Mouse (Mus musculus) lung, adult 10 weeks (tissue): Measurements from ENCODE around the gene Traf7. TPM values are rescaled to one million over a fixed set of nuclear protein-coding genes. Genes with fewer than 3 reads are reported as not detected.

Experiments used
- polyA plus RNA-seq: library from polyadenylated mRNA; stranded (reverse); fragments of 350-450 nt; fragmentation: Illumina TruSeq; extraction: RNeasy Lipid Tissue Mini Kit (QIAGEN cat#74804); gene quantifications from one replicate; pipeline ENCODE4 v1.2.3, GENCODE M21; 2014; ENCODE audit warnings: low read depth, low replicate concordance; ENCODE audit not compliant: insufficient read depth

Gene Traf7
- polyA plus RNA-seq = 59.5 TPM

DNA sequence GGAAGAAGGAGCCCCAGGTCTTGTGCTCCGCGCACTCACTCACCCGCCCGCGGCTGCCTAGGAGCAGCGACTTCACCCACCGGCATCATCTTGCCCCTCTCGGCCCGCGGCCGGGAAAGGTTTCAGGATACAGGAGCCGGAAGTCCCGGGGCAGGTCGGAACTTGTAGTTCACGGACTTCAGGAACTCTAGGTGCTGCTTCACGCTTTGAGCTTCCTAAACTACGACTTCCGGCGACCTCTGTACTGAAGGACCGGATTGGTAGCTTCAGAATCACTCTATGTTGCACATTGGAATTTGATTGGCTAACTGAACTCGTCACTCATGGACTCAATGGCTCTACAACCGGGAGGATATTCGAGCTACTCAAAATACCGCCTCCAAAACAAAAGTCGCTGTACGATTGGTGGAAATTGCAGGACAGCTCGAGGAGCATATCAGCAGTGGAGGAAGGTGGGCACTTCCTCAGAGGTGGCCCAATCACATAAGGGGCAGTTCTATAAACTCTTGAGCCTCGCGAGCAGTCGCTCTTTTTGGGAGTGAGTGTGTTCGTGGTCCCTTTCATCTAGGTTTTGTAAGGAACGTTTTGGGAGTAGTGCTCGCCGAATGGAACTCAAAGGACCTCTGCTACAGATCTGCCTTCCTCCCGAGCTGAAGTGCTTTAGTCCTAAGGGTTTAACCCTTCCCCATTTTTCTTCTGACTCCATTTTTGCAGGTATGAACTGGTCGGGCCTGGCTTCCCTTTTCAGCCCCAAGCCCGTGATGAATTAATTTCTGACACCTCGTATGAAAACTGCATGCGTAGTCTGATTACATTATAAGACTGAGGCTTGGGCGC is at the start of gene Traf7:
Gene Traf7, minus strand, starts transcription at position 216 of the 837 bp plus-strand sequence.

GRCm38 (mm10) chr17:24549618-24550415 is 22.1 kb upstream of the Traf7 start, which contains the start of gene Pkd1:
TSS of gene Pkd1 (plus strand) at chr17:24549834.

GRCm38 (mm10) chr17:24534160-24534718 is 6.5 kb upstream of the Traf7 start, which contains the start of gene Rab26:
TSS of gene Rab26 (minus strand) at chr17:24534210.

GRCm38 (mm10) chr17:24488186-24488661 is 39.5 kb downstream of the Traf7 start, which contains the start of gene Caskin1:
TSS of gene Caskin1 (plus strand) at chr17:24488601.

GRCm38 (mm10) chr17:24478663-24479380 is 48.9 kb downstream of the Traf7 start, which contains the start of gene Mlst8:
TSS of gene Mlst8 (minus strand) at chr17:24479078.

GRCm38 (mm10) chr17:24473612-24474275 is 54.0 kb downstream of the Traf7 start, which contains the start of gene Bricd5:
TSS of gene Bricd5 (plus strand) at chr17:24473884.

DNA sequence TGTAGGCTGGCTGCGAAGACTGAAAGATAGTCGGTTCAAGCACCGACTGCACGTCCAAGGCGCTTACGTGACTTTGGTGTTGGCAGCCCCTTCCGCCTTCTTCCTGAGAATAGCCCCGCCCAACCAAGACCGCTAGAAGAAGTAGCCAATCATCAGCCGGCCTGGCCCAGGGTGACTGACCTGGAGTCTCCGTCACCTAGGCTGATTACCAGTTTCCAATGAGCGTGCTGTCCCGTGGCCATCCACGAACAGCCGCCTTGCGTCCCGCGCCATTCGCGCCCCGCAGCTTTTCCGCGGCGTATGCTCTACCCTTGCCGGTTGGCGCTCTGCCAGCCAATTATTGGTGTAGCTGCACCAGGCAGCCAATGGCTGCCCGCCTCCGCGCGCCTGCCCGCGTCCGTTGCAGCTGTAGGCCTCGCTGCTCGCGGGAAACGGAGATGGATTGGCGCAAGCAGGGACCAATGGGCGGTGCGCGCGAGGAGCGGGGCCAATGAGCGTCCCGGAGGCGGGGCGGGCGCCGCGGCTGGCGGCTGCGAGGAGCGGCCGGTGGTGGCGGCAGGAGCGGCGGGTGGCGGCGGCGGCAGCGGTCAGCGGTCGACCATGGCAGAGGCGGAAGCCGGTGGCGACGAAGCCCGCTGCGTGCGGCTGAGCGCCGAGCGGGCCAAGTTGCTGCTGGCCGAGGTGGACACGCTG is 57.7 kb downstream of the Traf7 start, which contains the start of the genes E4f1 and Pgp:
Gene E4f1, minus strand, starts transcription at position 404 of the 693 bp plus-strand sequence.
Gene Pgp, plus strand, starts transcription at position 483 of the 693 bp plus-strand sequence.

Other genes starting within 250 kb of the Traf7 start
- 1.2 TPM for gene Abca17, start 176.9 kb downstream of the Traf7 start, polyA plus RNA-seq
- gene Abca3, start 176.0 kb downstream of the Traf7 start, polyA plus RNA-seq = 69.4 TPM
- gene Rnps1, start 113.4 kb downstream of the Traf7 start, polyA plus RNA-seq = 55.3 TPM
- gene Eci1, start 101.3 kb downstream of the Traf7 start, polyA plus RNA-seq = 68.8 TPM
- gene Dnase1l2, start 84.8 kb downstream of the Traf7 start, polyA plus RNA-seq = 4.0 TPM
- gene E4f1, start 57.6 kb downstream of the Traf7 start, polyA plus RNA-seq = 21.7 TPM
- 20.4 TPM for gene Pgp, start 57.5 kb downstream of the Traf7 start, polyA plus RNA-seq
- not detected for gene Bricd5, start 54.1 kb downstream of the Traf7 start, polyA plus RNA-seq
- gene Mlst8, start 48.9 kb downstream of the Traf7 start, polyA plus RNA-seq = 8.3 TPM
- 0.34 TPM for gene Caskin1, start 39.3 kb downstream of the Traf7 start, polyA plus RNA-seq
- gene Rab26, start 6.3 kb upstream of the Traf7 start, polyA plus RNA-seq = 0.42 TPM
- gene Pkd1, start 21.9 kb upstream of the Traf7 start, polyA plus RNA-seq = 28.6 TPM
- 60.0 TPM for gene Tsc2, start 104.7 kb upstream of the Traf7 start, polyA plus RNA-seq
- gene Nthl1, start 104.7 kb upstream of the Traf7 start, polyA plus RNA-seq = 10.0 TPM
- gene Slc9a3r2, start 122.4 kb upstream of the Traf7 start, polyA plus RNA-seq = 287 TPM
- 29.8 TPM for gene Npw, start 130.5 kb upstream of the Traf7 start, polyA plus RNA-seq
- gene Zfp598, start 141.7 kb upstream of the Traf7 start, polyA plus RNA-seq = 17.1 TPM
- gene Syngr3, start 162.0 kb upstream of the Traf7 start, polyA plus RNA-seq = 0.15 TPM
- gene Gfer, start 168.2 kb upstream of the Traf7 start, polyA plus RNA-seq = 16.3 TPM
- 5.1 TPM for gene Noxo1, start 168.3 kb upstream of the Traf7 start, polyA plus RNA-seq
- gene Tbl3, start 179.7 kb upstream of the Traf7 start, polyA plus RNA-seq = 18.7 TPM
- gene Rnf151, start 190.1 kb upstream of the Traf7 start, polyA plus RNA-seq = not detected
- 1,101 TPM for gene Rps2, start 190.2 kb upstream of the Traf7 start, polyA plus RNA-seq
- gene Ndufb10, start 196.5 kb upstream of the Traf7 start, polyA plus RNA-seq = 263 TPM
- 1.8 TPM for gene Rpl3l, start 199.9 kb upstream of the Traf7 start, polyA plus RNA-seq
- 138 TPM for gene Msrb1, start 208.7 kb upstream of the Traf7 start, polyA plus RNA-seq
- 4.0 TPM for gene Hs3st6, start 225.1 kb upstream of the Traf7 start, polyA plus RNA-seq